Mouse (Mus musculus): ENCODE data around the gene Styx.
"Not testable (repeated sequence)": the region's sequence is repeated elsewhere in the genome, so short reads cannot be mapped to it uniquely, and the experiment has no call there.

Gene Styx

DNA sequence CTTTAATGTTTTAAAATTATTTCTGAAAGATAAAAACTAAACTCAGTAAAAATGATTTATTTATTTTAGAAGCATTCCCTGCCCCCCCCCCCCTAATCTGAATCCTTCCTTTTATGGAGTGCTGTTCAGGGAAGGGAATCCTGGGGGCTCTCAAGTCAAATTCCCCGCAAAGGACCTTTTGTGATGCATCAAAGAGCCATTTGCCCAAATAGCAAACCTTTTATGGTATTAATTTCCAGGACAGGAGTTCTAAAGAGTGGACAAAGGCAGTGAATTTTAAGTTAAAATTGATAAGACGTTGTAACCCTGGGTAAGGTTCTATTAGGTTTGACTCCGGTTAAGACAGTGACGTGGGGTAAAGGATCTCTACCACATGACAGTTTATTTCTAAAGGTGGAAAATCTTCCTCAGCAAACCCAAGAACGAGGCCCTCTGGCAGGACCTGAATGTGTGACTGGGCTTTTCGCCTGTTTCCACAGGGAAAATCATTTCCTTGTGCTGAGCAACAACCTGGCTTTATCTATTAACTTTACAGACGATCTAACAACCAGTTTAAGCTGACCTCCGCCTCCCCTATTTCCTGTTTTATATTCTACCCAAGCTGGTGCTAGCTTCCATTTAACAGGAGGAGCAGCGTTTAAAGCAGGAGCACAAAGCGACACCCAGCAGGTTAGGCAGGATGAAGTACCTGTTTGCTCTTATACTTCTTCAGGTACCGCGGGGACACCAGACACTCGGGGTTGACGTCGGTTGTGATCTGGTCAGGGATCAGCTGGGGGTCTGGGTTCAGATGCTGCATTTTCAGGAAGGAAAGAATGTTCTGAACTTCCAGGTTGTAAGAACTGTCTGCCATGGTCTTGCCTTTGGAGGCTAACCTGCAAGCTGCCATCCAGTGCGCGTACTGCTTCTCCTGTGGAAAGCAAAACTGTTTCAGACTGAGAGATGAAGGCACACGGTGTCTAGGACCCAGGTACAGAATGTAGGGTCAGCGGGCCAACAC is 113.4 kb downstream of the Styx start:
- DNase-seq (ENCODE audit: low read depth, low spot score): no peak

DNA sequence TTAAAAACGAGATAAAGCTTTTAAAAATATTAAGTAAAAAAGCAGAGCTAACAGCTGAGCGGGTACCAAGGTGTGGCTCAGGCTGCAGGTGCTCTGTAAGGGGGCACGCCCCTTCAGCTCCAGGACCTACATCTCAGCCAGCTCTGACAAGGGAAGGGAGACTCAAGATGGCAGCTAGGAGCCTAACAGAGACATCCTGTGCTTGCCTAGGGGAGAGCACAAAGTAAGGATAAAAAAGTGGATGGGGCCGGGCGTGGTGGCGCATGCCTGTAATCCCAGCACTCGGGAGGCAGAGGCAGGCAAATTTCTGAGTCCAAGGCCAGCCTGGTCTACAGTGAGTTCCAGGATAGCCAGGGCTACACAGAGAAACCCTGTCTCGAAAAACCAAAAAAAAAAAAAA is 115.5 kb downstream of the Styx start:
- not testable (repeated sequence) for DNase-seq (ENCODE audit: low read depth, low spot score)

DNA sequence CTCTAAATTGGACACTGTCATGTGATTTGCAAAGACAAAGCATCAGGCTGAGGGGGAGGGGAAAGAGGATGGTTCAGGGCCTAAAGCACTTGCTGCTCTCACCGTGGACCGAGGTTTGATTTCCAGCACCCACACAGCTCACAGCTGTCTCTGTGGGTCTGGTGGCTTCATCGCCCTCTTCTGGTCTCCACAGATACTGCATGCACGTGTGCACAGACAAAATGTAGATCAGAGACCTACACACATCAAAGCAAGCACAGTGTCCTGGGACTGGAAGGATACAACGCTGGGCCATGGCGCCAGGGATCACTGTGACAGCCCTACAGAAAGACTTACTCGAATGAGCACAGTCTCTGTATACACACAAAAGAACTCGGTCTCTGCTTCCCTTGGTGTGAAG is 118.6 kb downstream of the Styx start:
- DNase-seq (ENCODE audit: low read depth, low spot score): no peak
